Mouse (Mus musculus) thymus, postnatal 14 days (tissue): Measurements from ENCODE around the gene Phb.

Experiments used
- DNase-seq: peaks from one replicate; pipeline ENCODE4 v3.0.0; 2021

Phb gene

GRCm38 (mm10) chr11:95713225-95713810 is 46.6 kb downstream of the Phb start:
- DNase-seq, result peak; percentile 81

GRCm38 (mm10) chr11:95713811-95714241 is 47.1 kb downstream of the Phb start:
- DNase-seq, result peak; percentile 49

- peak; percentile 53 for DNase-seq
These were observed 47.7 kb downstream of the Phb start for GRCm38 (mm10) chr11:95714411-95714810.

GRCm38 (mm10) chr11:95716136-95716535 is 49.4 kb downstream of the Phb start:
- DNase-seq, result no peak

GRCm38 (mm10) chr11:95719356-95719755 is 52.6 kb downstream of the Phb start:
- no peak for DNase-seq

- DNase-seq, result no peak
These were observed 56.5 kb downstream of the Phb start, which contains the start of gene B130006D01Rik for GRCm38 (mm10) chr11:95723287-95723686. B130006D01Rik (plus strand) TSS chr11:95723587.

GRCm38 (mm10) chr11:95724466-95724865 is 57.7 kb downstream of the Phb start:
- no peak for DNase-seq

GRCm38 (mm10) chr11:95726156-95726555 is 59.4 kb downstream of the Phb start:
- DNase-seq, result no peak

- DNase-seq, result no peak
These were observed 61.2 kb downstream of the Phb start for GRCm38 (mm10) chr11:95727947-95728346.

GRCm38 (mm10) chr11:95728916-95729907 is 62.5 kb downstream of the Phb start:
- DNase-seq, result no peak
